ENCODE assay signal across 17 mouse cellular contexts in genomic region chr13:33051697-33052096, GRCm38 (mm10). TPM values are rescaled to one million over a fixed set of nuclear protein-coding genes. Genes with fewer than 3 reads are reported as not detected.
DNase-seq lines count a peak whose midpoint lies in the region; ATAC-seq lines count a peak whose summit lies in the region.
"Had no signal": no experiment of that assay in that cellular context is flagged by ENCODE, and none has a peak within 500 bp of the region (broad histone marks: within the 10 kb centered on the region; RNA-seq: fewer than 3 reads in every experiment).

No protein-coding gene starts in this region.

- ATAC-seq in megakaryocyte-erythroid progenitor cell, adult 5-6 weeks (replicated peaks; ENCODE audit: low FRiP score, low TSS enrichment, poor library complexity, severe bottlenecking): peak; percentile 65; the same call in 1 of the 2 replicates
- ATAC-seq: forebrain, embryonic 16.5 days; intestine, embryonic 16.5 days had no signal

- peak; percentile 41 for DNase-seq in Muller cell, postnatal 12 days (ENCODE audit: inconsistent ontology term)
- DNase-seq in R1 (ENCODE audit: low read depth, low spot score): peak; percentile 25
- DNase-seq in cerebellum, adult 18-20 months: no peak
- no peak for DNase-seq in kidney, postnatal 25 days
- DNase-seq in adrenal gland, postnatal 36 days: no peak
- DNase-seq: adrenal gland, postnatal 10 days; B cell, adult 2 months; cerebellum, adult 11-12 months; cerebellum, adult 9-11 months; cerebellum, postnatal 36 days; gastrocnemius, postnatal 10 days had no signal

RNA-seq across cellular contexts. Expression of gene Serpinb9b, which starts 24.5 kb away (rescaled TPM):
- total RNA-seq in megakaryocyte-erythroid progenitor cell, adult 5-6 weeks (2014; fragmentation: Nextera tagmentation): not detected in 2 replicates
- total RNA-seq in megakaryocyte-erythroid progenitor cell, adult 5-6 weeks (2017): not detected in 2 replicates
- under 1 TPM; 0.13 to 0.16 TPM for total RNA-seq in adrenal gland, postnatal 36 days (2021)
- total RNA-seq: adrenal gland, postnatal 10 days; gastrocnemius, postnatal 10 days had no signal

RNA-seq across cellular contexts. Expression of gene Serpinb1b, which starts 26.7 kb away (rescaled TPM):
- not detected in 2 replicates for total RNA-seq in megakaryocyte-erythroid progenitor cell, adult 5-6 weeks (2014; fragmentation: Nextera tagmentation)
- total RNA-seq in megakaryocyte-erythroid progenitor cell, adult 5-6 weeks (2017): not detected in 2 replicates
- total RNA-seq in adrenal gland, postnatal 36 days (2021): under 1 TPM; 0.17 to 0.49 TPM
- total RNA-seq: heart, adult 8-10 months; heart, postnatal 25 days; MEL had no signal

RNA-seq across cellular contexts. Expression of gene Serpinb9, which starts 48.6 kb away (rescaled TPM):
- total RNA-seq in megakaryocyte-erythroid progenitor cell, adult 5-6 weeks (2014; fragmentation: Nextera tagmentation): 6.1 and 7.9 TPM in 2 replicates
- 5.8 and 12.1 TPM in 2 replicates for total RNA-seq in megakaryocyte-erythroid progenitor cell, adult 5-6 weeks (2017)
- 10 to 100 TPM; 18.7 to 20.0 TPM for total RNA-seq in adrenal gland, postnatal 36 days (2021)

Comparison
In these comparisons a context has a peak if more than half of its experiments do, and no peak if none do; other contexts are left out.
1. DNase-seq: peak in Muller cell, postnatal 12 days (single experiment) and R1 (single experiment); none in cerebellum, adult 18-20 months (0 of 2), kidney, postnatal 25 days (0 of 2) and adrenal gland, postnatal 36 days (0 of 2).